Mouse (Mus musculus): ENCODE measurements at regions not wholly inside any gene's neighbourhood (a gene's known extent, or its start where the extent isn't known, plus 50 kb on each side); places are given as distances from the start of the nearest gene placed in this dataset.

- TF ChIP-seq ZC3H11A (IDR thresholded peaks at IDR 0.05; ENCODE audit: borderline replicate concordance, low read depth, low read length), result no peak
- TF ChIP-seq MAFK (IDR thresholded peaks at IDR 0.05; ENCODE audit: insufficient read depth, low read depth, low read length), result no peak
- no peak for TF ChIP-seq CHD2 (IDR thresholded peaks at IDR 0.05; ENCODE audit: low read depth, low read length)
- no peak for TF ChIP-seq HCFC1 (IDR thresholded peaks at IDR 0.05; ENCODE audit: borderline replicate concordance, insufficient read depth, low read length)
- no peak for TF ChIP-seq ZNF384 (IDR thresholded peaks at IDR 0.05; ENCODE audit: low read depth, low read length)
- Histone ChIP-seq H3K9me3 (ENCODE audit: control insufficient read depth, insufficient read depth, low read depth, low read length) (no peaks in the 10 kb centered on the region), H3K36me3 (ENCODE audit: control insufficient read depth, insufficient read depth, low read length, poor library complexity, severe bottlenecking) (no peaks in the 10 kb centered on the region), H3K4me1 (ENCODE audit: control insufficient read depth in 2 of 2, insufficient read depth in 2 of 2, low read length in 2 of 2, poor library complexity in 1 of 2) (no peaks in the 10 kb centered on the region), H3K4me3 (ENCODE audit: insufficient read depth in 1 of 2, low read depth in 1 of 2, low read length in 2 of 2, poor library complexity in 1 of 2, severe bottlenecking in 1 of 2) (no peak overlapping the region), H3K9ac (ENCODE audit: insufficient read depth, low read depth, low read length, poor library complexity, severe bottlenecking) (no peak overlapping the region), H3K27ac (ENCODE audit: insufficient read depth, low read depth, low read length, poor library complexity, severe bottlenecking) (peak overlapping the region; percentile 40; the same call in 1 of the 2 replicates)
- in situ Hi-C loops (cut with MboI; ENCODE audit: low sequenced_read_pairs in 2 of 2, unreplicated experiment in 2 of 2), result no loop called here
- no peak for DNase-seq (ENCODE audit: low read depth, low spot score)
Measured at GRCm38 (mm10) chrX:14628267-14628901, 417.4 kb downstream of the H2al1n start.

- no peak overlapping the region for H3K9ac ChIP-seq (ENCODE audit: insufficient read depth, low read depth, low read length, poor library complexity, severe bottlenecking)
- in situ Hi-C loops (cut with MboI; ENCODE audit: low sequenced_read_pairs in 2 of 2, unreplicated experiment in 2 of 2), result no loop called here
- no peak for TF ChIP-seq HCFC1 (IDR thresholded peaks at IDR 0.05; ENCODE audit: borderline replicate concordance, insufficient read depth, low read length)
- TF ChIP-seq MAFK (IDR thresholded peaks at IDR 0.05; ENCODE audit: insufficient read depth, low read depth, low read length), result no peak
- no peak for TF ChIP-seq ZC3H11A (IDR thresholded peaks at IDR 0.05; ENCODE audit: borderline replicate concordance, low read depth, low read length)
- TF ChIP-seq CHD2 (IDR thresholded peaks at IDR 0.05; ENCODE audit: low read depth, low read length), result no peak
- TF ChIP-seq ZNF384 (IDR thresholded peaks at IDR 0.05; ENCODE audit: low read depth, low read length), result no peak
Measured at GRCm38 (mm10) chrX:14639378-14639777, 428.4 kb downstream of the H2al1n start.

GRCm38 (mm10) chrX:14664852-14665251 is 453.9 kb downstream of the H2al1n start:
- H3K4me1 ChIP-seq (ENCODE audit: control insufficient read depth in 2 of 2, insufficient read depth in 2 of 2, low read length in 2 of 2, poor library complexity in 1 of 2), result no peaks in the 10 kb centered on the region
- no peak overlapping the region for H3K9ac ChIP-seq (ENCODE audit: insufficient read depth, low read depth, low read length, poor library complexity, severe bottlenecking)
- no peak overlapping the region for H3K27ac ChIP-seq (ENCODE audit: insufficient read depth, low read depth, low read length, poor library complexity, severe bottlenecking)
- in situ Hi-C loops (cut with MboI; ENCODE audit: low sequenced_read_pairs in 2 of 2, unreplicated experiment in 2 of 2), result no loop called here
- H3K36me3 ChIP-seq (ENCODE audit: control insufficient read depth, insufficient read depth, low read length, poor library complexity, severe bottlenecking), result no peaks in the 10 kb centered on the region
- TF ChIP-seq HCFC1 (IDR thresholded peaks at IDR 0.05; ENCODE audit: borderline replicate concordance, insufficient read depth, low read length), result no peak
- no peak for TF ChIP-seq CHD2 (IDR thresholded peaks at IDR 0.05; ENCODE audit: low read depth, low read length)
- TF ChIP-seq MAFK (IDR thresholded peaks at IDR 0.05; ENCODE audit: insufficient read depth, low read depth, low read length), result no peak
- no peak for TF ChIP-seq ZC3H11A (IDR thresholded peaks at IDR 0.05; ENCODE audit: borderline replicate concordance, low read depth, low read length)
- TF ChIP-seq ZNF384 (IDR thresholded peaks at IDR 0.05; ENCODE audit: low read depth, low read length), result no peak
- H3K9me3 ChIP-seq (ENCODE audit: control insufficient read depth, insufficient read depth, low read depth, low read length), result no peaks in the 10 kb centered on the region
- DNase-seq (ENCODE audit: low read depth, low spot score), result no peak
- no peak overlapping the region for H3K4me3 ChIP-seq (ENCODE audit: insufficient read depth in 1 of 2, low read depth in 1 of 2, low read length in 2 of 2, poor library complexity in 1 of 2, severe bottlenecking in 1 of 2)

More at GRCm38 (mm10) chrX:14639378-14639777, 428.4 kb downstream of the H2al1n start:
- H3K36me3 ChIP-seq (ENCODE audit: control insufficient read depth, insufficient read depth, low read length, poor library complexity, severe bottlenecking), result no peaks in the 10 kb centered on the region
- no peaks in the 10 kb centered on the region for H3K4me1 ChIP-seq (ENCODE audit: control insufficient read depth in 2 of 2, insufficient read depth in 2 of 2, low read length in 2 of 2, poor library complexity in 1 of 2)
- H3K4me3 ChIP-seq (ENCODE audit: insufficient read depth in 1 of 2, low read depth in 1 of 2, low read length in 2 of 2, poor library complexity in 1 of 2, severe bottlenecking in 1 of 2), result no peak overlapping the region
- DNase-seq (ENCODE audit: low read depth, low spot score), result no peak
- H3K9me3 ChIP-seq (ENCODE audit: control insufficient read depth, insufficient read depth, low read depth, low read length), result no peaks in the 10 kb centered on the region
- H3K27ac ChIP-seq (ENCODE audit: insufficient read depth, low read depth, low read length, poor library complexity, severe bottlenecking), result no peak overlapping the region

GRCm38 (mm10) chrX:14696375-14696774 is 485.4 kb downstream of the H2al1n start:
- Histone ChIP-seq H3K9ac (ENCODE audit: insufficient read depth, low read depth, low read length, poor library complexity, severe bottlenecking) (no peak overlapping the region), H3K4me1 (ENCODE audit: control insufficient read depth in 2 of 2, insufficient read depth in 2 of 2, low read length in 2 of 2, poor library complexity in 1 of 2) (no peaks in the 10 kb centered on the region), H3K36me3 (ENCODE audit: control insufficient read depth, insufficient read depth, low read length, poor library complexity, severe bottlenecking) (no peaks in the 10 kb centered on the region), H3K9me3 (ENCODE audit: control insufficient read depth, insufficient read depth, low read depth, low read length) (no peaks in the 10 kb centered on the region), H3K27ac (ENCODE audit: insufficient read depth, low read depth, low read length, poor library complexity, severe bottlenecking) (no peak overlapping the region), H3K4me3 (ENCODE audit: insufficient read depth in 1 of 2, low read depth in 1 of 2, low read length in 2 of 2, poor library complexity in 1 of 2, severe bottlenecking in 1 of 2) (no peak overlapping the region)
- no peak for DNase-seq (ENCODE audit: low read depth, low spot score)
- in situ Hi-C loops (cut with MboI; ENCODE audit: low sequenced_read_pairs in 2 of 2, unreplicated experiment in 2 of 2), result no loop called here
- TF ChIP-seq ZC3H11A (IDR thresholded peaks at IDR 0.05; ENCODE audit: borderline replicate concordance, low read depth, low read length), result no peak
- TF ChIP-seq HCFC1 (IDR thresholded peaks at IDR 0.05; ENCODE audit: borderline replicate concordance, insufficient read depth, low read length), result no peak
- no peak for TF ChIP-seq CHD2 (IDR thresholded peaks at IDR 0.05; ENCODE audit: low read depth, low read length)
- no peak for TF ChIP-seq MAFK (IDR thresholded peaks at IDR 0.05; ENCODE audit: insufficient read depth, low read depth, low read length)
- no peak for TF ChIP-seq ZNF384 (IDR thresholded peaks at IDR 0.05; ENCODE audit: low read depth, low read length)

Data from ES-E14 (cell line).